Mouse (Mus musculus): Measurements from ENCODE around the gene Tom1. TPM values are rescaled to one million over a fixed set of nuclear protein-coding genes. Genes with fewer than 3 reads are reported as not detected.
A peak's percentile ranks its signal among the peaks of the same experiment; 100 is the strongest.

Gene Tom1
- polyA plus RNA-seq, 1 experiment, result 25.4 TPM

- no peak for DNase-seq (ENCODE audit: low read depth)
- no peak for TF ChIP-seq POLR2A (IDR thresholded peaks at IDR 0.05; ENCODE audit: borderline replicate concordance, extremely low read depth, insufficient read depth, insufficient read length, poor library complexity, severe bottlenecking)
- TF ChIP-seq CTCF (IDR thresholded peaks at IDR 0.05; ENCODE audit: borderline replicate concordance, extremely low read depth, insufficient read depth, insufficient read length), result no peak
These were observed 9.5 kb downstream of the Tom1 start for GRCm38 (mm10) chr8:75042974-75043373.

- TF ChIP-seq CTCF (IDR thresholded peaks at IDR 0.05; ENCODE audit: borderline replicate concordance, extremely low read depth, insufficient read depth, insufficient read length) (no peak), POLR2A (IDR thresholded peaks at IDR 0.05; ENCODE audit: borderline replicate concordance, extremely low read depth, insufficient read depth, insufficient read length, poor library complexity, severe bottlenecking) (no peak)
- no peak for DNase-seq (ENCODE audit: low read depth)
These were observed 12.8 kb downstream of the Tom1 start for GRCm38 (mm10) chr8:75046303-75046702.

DNA sequence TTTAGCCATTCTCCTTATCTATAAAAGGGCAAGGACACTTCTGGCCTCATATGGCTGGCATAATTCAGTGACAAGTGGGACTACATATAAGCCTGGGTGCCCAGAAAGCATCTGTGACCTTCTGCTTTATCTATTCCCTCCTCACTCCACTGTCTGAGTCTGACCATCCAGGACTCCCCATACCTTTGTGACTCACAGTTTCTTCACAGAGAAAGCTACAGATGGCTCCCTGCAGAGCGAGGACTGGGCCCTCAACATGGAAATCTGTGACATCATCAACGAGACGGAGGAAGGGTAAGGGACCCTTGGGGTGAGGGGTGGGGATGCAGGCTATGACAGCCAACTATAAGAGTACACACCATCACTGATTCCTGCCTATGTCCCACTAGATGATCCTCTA, 14.3 kb downstream of the Tom1 start:
- no peak for TF ChIP-seq CTCF (IDR thresholded peaks at IDR 0.05; ENCODE audit: borderline replicate concordance, extremely low read depth, insufficient read depth, insufficient read length)
- TF ChIP-seq POLR2A (IDR thresholded peaks at IDR 0.05; ENCODE audit: borderline replicate concordance, extremely low read depth, insufficient read depth, insufficient read length, poor library complexity, severe bottlenecking), result no peak

GRCm38 (mm10) chr8:75053342-75053741, 19.8 kb downstream of the Tom1 start:
- TF ChIP-seq POLR2A (IDR thresholded peaks at IDR 0.05; ENCODE audit: borderline replicate concordance, extremely low read depth, insufficient read depth, insufficient read length, poor library complexity, severe bottlenecking), result no peak
- TF ChIP-seq CTCF (IDR thresholded peaks at IDR 0.05; ENCODE audit: borderline replicate concordance, extremely low read depth, insufficient read depth, insufficient read length), result no peak

More for the DNA sequence above, 14.3 kb downstream of the Tom1 start:
- DNase-seq (ENCODE audit: low read depth), result no peak

GRCm38 (mm10) chr8:75055673-75056072, 22.2 kb downstream of the Tom1 start:
- DNase-seq (ENCODE audit: low read depth), result no peak
- no peak for TF ChIP-seq CTCF (IDR thresholded peaks at IDR 0.05; ENCODE audit: borderline replicate concordance, extremely low read depth, insufficient read depth, insufficient read length)
- TF ChIP-seq POLR2A (IDR thresholded peaks at IDR 0.05; ENCODE audit: borderline replicate concordance, extremely low read depth, insufficient read depth, insufficient read length, poor library complexity, severe bottlenecking), result no peak

More at GRCm38 (mm10) chr8:75053342-75053741, 19.8 kb downstream of the Tom1 start:
- no peak for DNase-seq (ENCODE audit: low read depth)

DNA sequence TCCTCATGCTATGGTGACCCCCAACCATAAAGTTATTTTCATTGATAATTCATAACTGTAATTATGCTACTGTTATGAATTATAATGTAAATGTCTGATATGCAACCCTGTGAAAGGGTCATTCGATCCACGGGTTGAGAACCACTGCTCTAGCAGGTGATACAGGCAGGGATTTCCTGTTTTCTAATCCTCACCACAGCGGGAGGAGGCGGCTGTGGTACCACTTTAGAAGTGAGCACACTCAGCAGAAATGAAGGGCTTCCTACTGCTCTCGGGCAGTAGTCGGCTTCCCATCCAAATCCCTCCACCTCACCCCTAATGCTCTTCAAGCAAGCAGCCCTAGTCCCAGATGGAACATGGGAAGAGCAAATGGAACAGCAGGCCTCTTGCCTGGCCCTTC, 26.5 kb downstream of the Tom1 start:
- no peak for DNase-seq (ENCODE audit: low read depth)
- TF ChIP-seq POLR2A (IDR thresholded peaks at IDR 0.05; ENCODE audit: borderline replicate concordance, extremely low read depth, insufficient read depth, insufficient read length, poor library complexity, severe bottlenecking) (no peak), CTCF (IDR thresholded peaks at IDR 0.05; ENCODE audit: borderline replicate concordance, extremely low read depth, insufficient read depth, insufficient read length) (no peak)

DNA sequence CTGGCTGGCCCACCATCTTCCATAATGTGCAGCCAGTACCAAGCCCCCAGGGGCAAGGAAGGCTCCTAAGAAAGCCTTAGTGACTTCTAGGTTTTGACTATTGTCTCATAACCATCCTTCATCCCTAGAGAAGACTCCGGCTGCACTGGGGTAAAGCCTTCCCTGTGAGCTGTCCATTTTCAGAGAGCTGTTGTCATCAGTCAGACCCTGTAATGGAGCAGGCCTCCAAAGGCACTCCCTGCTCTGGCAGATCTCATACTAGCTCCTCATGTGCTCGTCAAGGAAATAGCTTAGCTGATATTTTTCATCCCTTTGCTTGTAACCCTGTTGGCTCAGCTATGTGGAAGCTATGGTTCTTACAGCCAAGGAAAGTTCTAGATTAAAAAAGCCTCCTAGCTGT, 27.3 kb downstream of the Tom1 start:
- TF ChIP-seq CTCF (IDR thresholded peaks at IDR 0.05; ENCODE audit: borderline replicate concordance, extremely low read depth, insufficient read depth, insufficient read length) (no peak), POLR2A (IDR thresholded peaks at IDR 0.05; ENCODE audit: borderline replicate concordance, extremely low read depth, insufficient read depth, insufficient read length, poor library complexity, severe bottlenecking) (no peak)
- no peak for DNase-seq (ENCODE audit: low read depth)

DNA sequence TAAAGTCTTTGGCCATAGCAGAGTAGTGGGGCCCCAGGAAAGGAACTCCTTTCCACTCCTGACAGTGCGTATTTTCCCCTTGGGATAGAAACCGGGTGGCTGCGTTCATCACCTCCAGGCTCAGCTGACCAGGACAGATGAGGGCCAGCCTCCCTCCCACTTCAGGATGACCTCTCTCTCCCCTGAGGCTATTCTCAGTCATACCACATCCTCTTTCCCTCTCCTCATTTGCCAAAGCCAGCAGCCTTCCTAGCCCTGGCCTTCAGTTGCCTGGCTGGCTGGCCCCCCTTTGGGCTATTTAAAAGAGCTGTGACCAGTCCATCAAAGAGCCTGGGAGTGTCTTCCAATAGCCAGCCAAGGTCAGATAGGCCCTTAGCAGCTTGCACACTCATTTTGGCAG, 29.8 kb downstream of the Tom1 start:
- no peak for DNase-seq (ENCODE audit: low read depth)
- TF ChIP-seq CTCF (IDR thresholded peaks at IDR 0.05; ENCODE audit: borderline replicate concordance, extremely low read depth, insufficient read depth, insufficient read length) (no peak), POLR2A (IDR thresholded peaks at IDR 0.05; ENCODE audit: borderline replicate concordance, extremely low read depth, insufficient read depth, insufficient read length, poor library complexity, severe bottlenecking) (no peak)

GRCm38 (mm10) chr8:75064790-75065189, 31.3 kb downstream of the Tom1 start:
- DNase-seq (ENCODE audit: low read depth), result no peak
- TF ChIP-seq POLR2A (IDR thresholded peaks at IDR 0.05; ENCODE audit: borderline replicate concordance, extremely low read depth, insufficient read depth, insufficient read length, poor library complexity, severe bottlenecking) (no peak), CTCF (IDR thresholded peaks at IDR 0.05; ENCODE audit: borderline replicate concordance, extremely low read depth, insufficient read depth, insufficient read length) (no peak)

DNA sequence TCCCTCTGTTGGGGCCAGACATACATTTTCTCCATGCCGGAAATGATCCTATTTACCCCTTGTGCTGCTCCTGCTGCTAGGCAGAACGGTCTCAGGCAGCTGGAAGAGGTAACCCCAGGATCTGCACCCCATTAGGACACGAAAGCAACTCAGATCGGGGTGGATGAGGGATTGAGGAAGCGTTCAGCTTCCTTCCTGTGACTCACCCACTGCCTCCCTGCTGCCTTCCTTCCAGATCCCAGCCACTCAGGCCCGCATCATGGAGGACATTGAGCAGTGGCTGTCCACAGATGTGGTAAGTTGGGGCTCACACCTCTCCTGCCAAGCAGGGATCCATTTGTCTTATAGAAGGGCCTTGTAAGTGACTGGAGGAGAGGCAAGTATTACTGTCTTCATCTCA, 33.8 kb downstream of the Tom1 start:
- DNase-seq (ENCODE audit: low read depth), result no peak
- TF ChIP-seq POLR2A (IDR thresholded peaks at IDR 0.05; ENCODE audit: borderline replicate concordance, extremely low read depth, insufficient read depth, insufficient read length, poor library complexity, severe bottlenecking) (no peak), CTCF (IDR thresholded peaks at IDR 0.05; ENCODE audit: borderline replicate concordance, extremely low read depth, insufficient read depth, insufficient read length) (no peak)

- TF ChIP-seq CTCF (IDR thresholded peaks at IDR 0.05; ENCODE audit: borderline replicate concordance, extremely low read depth, insufficient read depth, insufficient read length), result no peak
- no peak for TF ChIP-seq POLR2A (IDR thresholded peaks at IDR 0.05; ENCODE audit: borderline replicate concordance, extremely low read depth, insufficient read depth, insufficient read length, poor library complexity, severe bottlenecking)
- no peak for DNase-seq (ENCODE audit: low read depth)
These were observed 36.8 kb downstream of the Tom1 start for GRCm38 (mm10) chr8:75070297-75070696.

DNA sequence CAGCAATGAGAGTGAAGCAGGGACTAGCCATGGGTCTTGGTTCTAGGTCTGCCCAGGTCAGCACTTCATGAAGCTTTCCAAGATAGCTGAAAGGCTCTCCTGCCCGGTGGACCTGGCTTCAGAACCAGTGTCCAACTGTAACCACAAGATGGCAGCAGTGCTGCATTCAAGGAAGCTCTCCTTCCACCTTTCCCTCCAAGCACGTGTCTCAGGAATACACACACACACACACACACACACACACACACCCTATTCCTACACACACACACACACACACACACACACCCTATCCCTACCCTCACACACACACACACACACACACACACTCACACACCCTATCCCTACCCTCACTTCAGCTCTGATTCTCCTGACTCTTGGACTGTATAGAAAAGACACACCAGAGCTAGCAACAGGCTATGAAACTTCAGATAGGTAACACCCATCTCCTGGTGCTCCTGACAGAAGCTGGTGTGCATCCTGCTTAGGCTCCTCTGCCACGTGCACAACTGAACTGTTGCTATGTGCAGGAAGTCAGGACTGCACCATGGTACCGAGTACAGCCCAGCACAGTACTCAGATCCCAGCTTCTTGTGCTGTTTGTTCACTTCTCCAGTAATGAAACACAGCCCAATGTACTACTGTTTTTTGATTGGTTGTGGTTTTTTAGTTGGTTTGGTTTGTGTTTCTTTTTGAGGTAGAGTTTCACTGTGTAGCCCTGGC, 38.3 kb downstream of the Tom1 start:
- TF ChIP-seq CTCF (IDR thresholded peaks at IDR 0.05; ENCODE audit: borderline replicate concordance, extremely low read depth, insufficient read depth, insufficient read length), result peak; percentile 92
- no peak for TF ChIP-seq POLR2A (IDR thresholded peaks at IDR 0.05; ENCODE audit: borderline replicate concordance, extremely low read depth, insufficient read depth, insufficient read length, poor library complexity, severe bottlenecking)
- peak; percentile 88 for DNase-seq (ENCODE audit: low read depth)
